Mouse (Mus musculus): Measurements from ENCODE around the gene Ackr1.
"Not testable (repeated sequence)": the region's sequence is repeated elsewhere in the genome, so short reads cannot be mapped to it uniquely, and the experiment has no call there.

Gene Ackr1

DNA sequence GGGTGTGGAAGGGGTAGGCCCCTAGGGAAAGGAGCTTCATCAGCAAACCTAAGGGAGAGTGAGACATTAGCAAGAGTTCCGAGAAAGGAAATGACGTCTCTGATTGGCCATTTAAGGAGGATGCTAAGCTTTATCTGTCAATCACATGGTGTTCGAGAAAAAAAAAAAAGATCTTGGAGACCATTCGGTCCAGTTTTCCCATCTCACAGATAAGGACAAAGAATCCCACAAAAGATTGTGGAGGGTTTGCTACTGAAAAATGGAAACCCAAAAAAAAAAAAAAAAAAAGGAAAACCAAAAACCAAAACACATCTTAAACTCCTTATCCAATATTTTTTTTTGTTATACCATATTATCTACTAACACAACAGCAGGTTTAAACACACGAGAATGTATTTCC lies 15.6 kb upstream of the Ackr1 start:
- in situ Hi-C loops (cut with MboI, MseI): no loop called here

DNA sequence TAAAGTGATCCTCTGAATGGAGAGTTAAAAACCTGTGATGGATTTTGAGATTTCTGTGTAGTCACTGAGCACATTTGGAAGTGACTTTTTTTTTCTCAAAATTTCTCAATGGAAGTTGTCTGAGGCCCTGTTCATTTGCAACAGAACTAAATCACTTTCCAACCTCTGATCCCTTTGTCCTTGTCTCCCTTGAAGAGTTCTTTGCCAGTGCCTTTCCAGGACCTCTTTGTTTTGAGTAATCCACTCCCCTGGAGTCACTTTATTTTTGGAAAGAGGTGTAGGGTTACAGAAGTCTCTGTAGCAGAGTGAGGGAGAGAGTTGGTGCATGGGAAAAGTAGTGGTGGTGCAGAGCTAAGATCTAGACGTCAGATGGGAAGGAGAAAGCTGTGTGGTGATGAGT lies 15.0 kb upstream of the Ackr1 start:
- in situ Hi-C loops (cut with MboI, MseI): no loop called here

DNA sequence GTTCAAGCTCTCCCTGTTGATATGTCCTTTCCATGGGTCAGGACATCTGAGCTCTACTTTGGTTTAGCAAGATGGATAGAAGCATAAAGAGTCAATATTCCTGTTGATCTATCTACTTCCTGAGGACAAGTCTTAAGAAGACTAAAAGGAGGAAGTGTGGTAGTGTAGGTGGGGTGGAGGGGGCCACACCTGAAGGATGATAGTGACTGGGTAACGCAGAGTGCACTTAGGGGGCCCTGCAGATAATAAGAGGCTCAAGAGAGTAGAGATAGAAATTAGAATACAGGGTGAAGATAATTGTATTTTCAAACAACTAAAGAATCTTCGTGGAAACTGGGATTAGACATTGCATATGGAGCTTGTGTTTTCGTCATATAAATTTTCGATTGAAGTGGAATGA lies 11.6 kb upstream of the Ackr1 start:
- in situ Hi-C loops (cut with MboI, MseI): no loop called here

GRCm38 (mm10) chr1:173343934-173344333 lies 10.4 kb upstream of the Ackr1 start:
- in situ Hi-C loops (cut with MboI, MseI): loop anchor here in 1 of 2 experiments (5.0 kb wide), 1 partner anchor 48 kb away; no protein-coding TSS in a partner anchor

GRCm38 (mm10) chr1:173342425-173342824 lies 8.9 kb upstream of the Ackr1 start:
- in situ Hi-C loops (cut with MboI, MseI): loop anchor here in 1 of 2 experiments (5.0 kb wide), 1 partner anchor 50 kb away; no protein-coding TSS in a partner anchor

DNA sequence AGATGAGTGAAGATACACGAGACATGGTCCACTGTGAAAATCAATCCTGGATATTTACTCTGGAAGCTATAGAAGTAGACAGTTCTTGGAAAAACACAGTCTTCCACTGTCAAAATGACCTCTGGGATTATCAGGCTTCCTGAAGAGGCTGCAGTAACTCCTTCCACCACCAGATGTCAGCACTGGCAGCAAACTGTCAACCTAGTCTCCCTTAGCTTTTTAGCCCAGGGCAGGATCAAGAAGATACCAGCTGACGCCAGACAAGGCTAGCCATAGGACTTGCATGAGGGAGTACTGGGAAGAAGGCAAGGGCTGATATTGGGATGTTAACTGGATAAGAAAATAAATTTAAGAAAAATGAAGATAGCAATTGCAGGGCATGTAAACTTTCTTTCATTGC lies 6.0 kb upstream of the Ackr1 start:
- in situ Hi-C loops (cut with MboI, MseI): loop anchor here in 1 of 2 experiments (5.0 kb wide), 1 partner anchor 53 kb away; no protein-coding TSS in a partner anchor

- in situ Hi-C loops (cut with MboI, MseI): loop anchor here in 1 of 2 experiments (5.0 kb wide), 1 partner anchor 55 kb away; no protein-coding TSS in a partner anchor
Observed at GRCm38 (mm10) chr1:173337008-173337407, 3.5 kb upstream of the Ackr1 start.

DNA sequence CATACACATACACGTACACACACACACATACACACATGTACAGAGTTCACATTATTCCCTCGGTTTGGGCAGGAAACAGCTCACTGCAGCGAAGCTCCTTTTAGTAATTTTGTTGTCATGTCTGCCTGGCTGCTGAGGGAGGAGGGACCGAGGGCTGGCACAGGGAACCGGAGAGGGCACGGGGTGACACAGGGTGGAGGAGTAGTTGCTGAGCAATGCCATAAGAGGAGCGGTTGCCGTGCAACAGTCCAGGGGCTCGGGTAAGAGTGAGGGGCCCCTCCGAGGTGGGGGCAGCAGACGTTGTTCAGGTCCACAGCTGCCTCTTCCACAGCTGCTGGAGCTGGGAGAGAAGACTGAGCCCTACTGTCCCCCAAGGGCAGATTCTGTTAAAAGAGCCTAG lies 2.4 kb upstream of the Ackr1 start:
- in situ Hi-C loops (cut with MboI, MseI): loop anchor here in 1 of 2 experiments (5.0 kb wide), 1 partner anchor 56 kb away; no protein-coding TSS in a partner anchor

- in situ Hi-C loops (cut with MboI, MseI): no loop called here
Observed at GRCm38 (mm10) chr1:173332418-173332817, 1.1 kb downstream of the Ackr1 start.

GRCm38 (mm10) chr1:173329743-173330142 lies 3.8 kb downstream of the Ackr1 start:
- in situ Hi-C loops (cut with MboI, MseI): no loop called here

DNA sequence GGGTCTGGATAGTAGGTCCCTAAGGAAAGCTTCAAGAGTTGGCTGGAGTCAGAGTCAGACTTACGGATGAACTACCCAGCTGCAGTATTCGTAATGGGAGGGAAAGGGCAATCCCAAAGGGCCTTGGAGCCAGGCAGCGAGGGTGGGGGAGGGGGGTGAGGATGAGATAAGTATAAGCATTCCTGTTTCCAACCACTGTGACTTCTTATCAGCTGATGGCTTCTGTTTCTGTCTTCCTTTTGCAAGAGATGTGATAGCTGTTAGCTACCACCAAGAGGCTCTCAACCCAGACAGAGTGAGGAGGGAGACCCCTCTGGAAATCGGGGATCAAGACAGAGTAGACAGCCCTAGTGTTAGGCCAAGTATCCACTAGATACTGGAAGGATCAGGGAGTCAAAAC lies 4.4 kb downstream of the Ackr1 start:
- in situ Hi-C loops (cut with MboI, MseI): no loop called here

- in situ Hi-C loops (cut with MboI, MseI): no loop called here
Observed at GRCm38 (mm10) chr1:173328446-173328845, 5.1 kb downstream of the Ackr1 start.

DNA sequence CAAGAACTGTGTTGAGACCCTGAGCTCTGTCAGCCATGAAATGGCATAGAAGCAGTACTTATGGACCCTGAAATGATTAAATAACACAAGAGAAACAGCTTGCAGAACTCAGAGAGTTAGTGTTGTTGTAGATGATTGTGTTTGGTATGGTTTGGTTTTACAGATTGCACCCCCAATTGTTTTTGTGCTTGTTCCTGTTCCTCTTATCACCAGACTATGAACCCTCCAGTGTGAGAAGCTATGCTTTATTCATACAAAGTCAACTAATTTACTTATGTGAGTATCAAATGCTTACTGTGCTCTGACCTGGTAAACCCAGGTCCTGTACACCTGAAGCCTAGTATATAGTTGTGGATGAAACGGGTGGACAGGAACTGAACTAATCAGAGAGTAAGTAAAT lies 7.0 kb downstream of the Ackr1 start:
- in situ Hi-C loops (cut with MboI, MseI): no loop called here

DNA sequence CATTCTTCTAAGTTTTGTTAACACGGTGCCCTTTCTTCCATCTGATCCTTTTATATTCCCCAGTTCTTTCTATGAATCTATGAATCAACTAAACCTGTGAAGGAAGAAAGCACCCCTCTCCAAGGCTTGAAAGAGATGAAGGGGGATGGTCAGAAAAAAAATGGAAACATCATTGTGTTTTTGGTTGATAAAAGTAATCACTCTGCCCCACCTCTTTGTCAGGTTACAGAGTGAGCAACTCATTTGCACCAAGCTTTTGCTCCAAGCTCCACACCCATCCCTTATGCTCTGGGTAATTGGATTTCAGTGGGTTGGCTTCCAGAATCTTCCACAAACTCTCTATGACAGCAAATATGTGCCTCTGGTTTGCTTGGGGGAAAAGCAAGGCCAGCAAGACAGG lies 8.2 kb downstream of the Ackr1 start:
- in situ Hi-C loops (cut with MboI, MseI): no loop called here

GRCm38 (mm10) chr1:173324961-173325360 lies 8.6 kb downstream of the Ackr1 start:
- in situ Hi-C loops (cut with MboI, MseI): no loop called here

GRCm38 (mm10) chr1:173323839-173324585 lies 9.5 kb downstream of the Ackr1 start:
- in situ Hi-C loops (cut with MboI, MseI): no loop called here

GRCm38 (mm10) chr1:173322249-173322627 lies 11.3 kb downstream of the Ackr1 start:
- in situ Hi-C loops (cut with MboI, MseI): no loop called here

- in situ Hi-C loops (cut with MboI, MseI): no loop called here
Observed at GRCm38 (mm10) chr1:173321593-173322248, 11.8 kb downstream of the Ackr1 start.

DNA sequence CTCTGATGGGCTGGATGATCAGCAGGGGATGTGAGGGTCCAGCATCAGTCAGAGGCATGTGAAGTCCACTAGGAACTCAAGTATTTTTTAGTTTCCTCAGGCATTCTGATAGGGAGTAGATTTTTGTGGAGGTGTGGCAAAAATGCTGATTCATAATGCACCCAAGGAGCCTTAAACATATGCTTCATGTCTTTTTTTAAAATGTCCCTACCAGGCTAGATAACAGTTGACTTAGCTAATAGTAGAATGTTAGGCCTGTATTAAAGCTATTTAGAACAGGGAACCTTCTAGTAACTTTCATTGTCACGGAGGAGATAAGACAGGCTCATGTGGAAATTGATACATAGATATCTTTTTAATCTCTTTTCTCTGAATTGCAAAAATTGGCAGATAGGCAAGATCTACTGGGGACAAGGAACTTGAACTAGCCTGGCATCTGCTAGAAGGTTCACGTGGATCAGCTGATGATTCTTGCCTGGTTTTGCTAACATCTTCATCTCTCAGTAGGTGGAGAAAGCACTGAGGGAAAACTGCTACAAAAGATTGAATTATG lies 15.5 kb downstream of the Ackr1 start:
- in situ Hi-C loops (cut with MboI, MseI): no loop called here

DNA sequence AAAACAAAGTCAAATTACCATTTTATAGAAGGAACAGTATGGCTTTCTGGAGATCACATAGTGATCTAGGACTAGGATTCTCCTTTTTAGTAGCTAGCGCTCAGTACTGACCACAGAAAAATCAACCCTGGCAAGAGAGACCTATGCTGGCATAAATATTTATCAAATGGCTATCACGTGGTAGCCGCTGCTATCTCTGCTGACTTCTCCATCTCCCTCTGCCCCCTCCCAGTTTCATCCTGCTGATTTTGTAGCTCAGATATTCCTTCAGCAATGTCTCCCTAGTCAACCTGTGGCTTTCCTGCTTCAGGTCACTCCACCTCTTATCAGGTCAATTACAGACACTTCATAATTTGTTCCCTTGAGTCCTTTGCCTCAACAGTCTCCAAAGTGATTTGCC lies 17.8 kb downstream of the Ackr1 start:
- in situ Hi-C loops (cut with MboI, MseI): no loop called here

DNA sequence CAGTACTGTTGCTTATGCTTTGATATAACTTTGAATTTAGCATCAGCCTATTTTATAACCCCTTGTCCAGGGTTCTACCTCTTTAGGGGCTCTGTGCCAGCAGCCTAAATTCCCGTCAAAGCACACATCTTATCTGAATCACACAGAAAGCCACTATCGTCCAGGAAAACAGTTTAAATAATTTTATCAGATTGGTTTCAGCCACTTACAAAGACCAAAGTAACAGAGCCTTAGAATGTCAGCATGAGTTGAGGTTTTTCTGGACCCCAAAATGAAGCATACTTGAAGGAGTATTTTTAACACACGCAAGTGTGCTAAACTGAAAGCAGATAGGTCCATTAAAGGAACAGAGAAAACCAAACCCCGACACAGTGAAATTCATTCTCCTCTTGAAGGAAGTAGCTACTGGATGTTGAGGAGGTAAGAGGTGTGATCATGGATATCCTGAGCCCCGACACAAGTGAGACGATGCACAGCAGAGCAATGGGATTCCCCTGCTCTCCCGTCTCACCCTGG lies 20.0 kb downstream of the Ackr1 start:
- in situ Hi-C loops (cut with MboI, MseI): not testable (repeated sequence)

- in situ Hi-C loops (cut with MboI, MseI): loop anchor here in 1 of 2 experiments (10.0 kb wide), 1 partner anchor 1612 kb away; no protein-coding TSS in a partner anchor
Observed at GRCm38 (mm10) chr1:173302795-173303194, 30.8 kb downstream of the Ackr1 start.
